Mouse (Mus musculus) lung, adult 2 months (tissue): ENCODE results near the gene Kif26b.

Experiments used
- CTCF ChIP-seq: fragments of 200-500 bp; IDR thresholded peaks from 2 replicates; pipeline ENCODE4 v1.5.1; 2011; ENCODE audit warnings: mild to moderate bottlenecking, low read length, control low read depth; ENCODE audit not compliant: insufficient read depth
- POLR2A ChIP-seq: fragments of 200-500 bp; IDR thresholded peaks from 2 replicates; pipeline ENCODE4 v1.6.1; 2011; ENCODE audit warnings: low read depth, mild to moderate bottlenecking, control low read depth, low read length, borderline replicate concordance; ENCODE audit errors: extremely low read depth

DNA sequence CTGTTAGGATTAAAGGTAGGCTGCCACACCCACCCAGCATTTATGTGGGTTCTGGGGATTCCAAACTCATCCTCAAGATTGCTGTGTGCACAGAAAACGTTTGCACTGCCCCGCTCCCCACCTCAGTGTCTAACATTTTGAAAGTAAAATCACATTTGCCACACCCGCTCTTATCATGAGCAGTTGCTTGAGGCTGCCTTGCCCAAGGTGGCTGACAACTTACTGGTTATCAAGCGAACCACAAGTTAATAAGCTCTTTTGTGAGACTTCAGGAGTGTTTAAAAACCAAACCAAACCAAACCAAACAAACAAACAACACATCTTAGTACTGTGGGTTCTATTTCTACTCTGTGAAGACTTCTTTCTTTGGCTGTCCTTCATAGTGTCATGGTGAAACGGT, 101.1 kb downstream of the Kif26b start:
- TF ChIP-seq CTCF (no peak), POLR2A (no peak)
